Comparison of ENCODE assay signal across 13 mouse cellular contexts in genomic region chr12:105823472-105823871, GRCm38 (mm10).
"Had no signal": no experiment of that assay in that cellular context is flagged by ENCODE, and none has a peak within 500 bp of the region (broad histone marks: within the 10 kb centered on the region; RNA-seq: fewer than 3 reads in every experiment).

No protein-coding gene starts in this region.

- DNase-seq: kidney, adult 18-20 months; kidney, adult 9 months; kidney, postnatal 14 days; kidney, postnatal 4 days; liver; lung, adult 2 months; lung, postnatal 14 days; right cerebral cortex, postnatal 4 days; thymus, postnatal 36 days had no signal

- ATAC-seq: intestine, embryonic 16.5 days; liver, embryonic 12.5 days; midbrain, embryonic 13.5 days; midbrain, embryonic 16.5 days had no signal
